Mouse (Mus musculus) heart, embryonic 14.5 days (tissue): ENCODE results near the gene Baiap2. TPM values are rescaled to one million over a fixed set of nuclear protein-coding genes. Genes with fewer than 3 reads are reported as not detected.

ENCODE experiments used
- ATAC-seq: fragments of 200-750 bp; cut with Nextera tagmentation; 2 replicates; pipeline ENCODE4 v1.8.0; 2017; ENCODE audit warnings: low read depth, moderate TSS enrichment; ENCODE audit not compliant: insufficient number of reproducible peaks, insufficient read depth, low FRiP score
- H3K27ac ChIP-seq, 2 experiments: fragments of 200-500 bp in 1 of 2; fragments of 300-500 bp in 1 of 2; sonication (generic) in 1 of 2; replicated peaks in 1 of 2; 2 replicates each; pipeline ENCODE4 v1.5.1; 2012 to 2014; ENCODE audit warnings: low read depth in 2 of 2, low read length in 2 of 2, control low read depth in 1 of 2, mild to moderate bottlenecking in 1 of 2, mixed read lengths in 1 of 2; ENCODE audit not compliant: control insufficient read depth in 1 of 2, insufficient read depth in 1 of 2
- H3K27me3 ChIP-seq: fragments of 300-500 bp; sonication (generic); 2 replicates; pipeline ENCODE4 v1.6.1; 2014; ENCODE audit warnings: mild to moderate bottlenecking, low read length, control low read depth; ENCODE audit not compliant: control insufficient read depth, insufficient read depth
- H3K36me3 ChIP-seq: fragments of 300-500 bp; sonication (generic); 2 replicates; pipeline ENCODE4 v1.6.1; 2014; ENCODE audit warnings: mild to moderate bottlenecking, control low read depth, low read length, mixed read lengths; ENCODE audit not compliant: control insufficient read depth, insufficient read depth
- H3K4me1 ChIP-seq, 2 experiments: fragments of 200-500 bp in 1 of 2; fragments of 300-500 bp in 1 of 2; sonication (generic) in 1 of 2; 2 replicates each; pipeline ENCODE4 v1.6.1; 2012 to 2014; ENCODE audit warnings: low read length in 2 of 2, control low read depth in 1 of 2, mixed read lengths in 1 of 2; ENCODE audit not compliant: control insufficient read depth in 2 of 2, insufficient read depth in 2 of 2
- H3K4me2 ChIP-seq: fragments of 300-500 bp; sonication (generic); 2 replicates; pipeline ENCODE4 v1.6.1; 2014; ENCODE audit warnings: mild to moderate bottlenecking, low read length
- H3K4me3 ChIP-seq, 2 experiments: fragments of 200-500 bp in 1 of 2; fragments of 300-500 bp in 1 of 2; sonication (generic) in 1 of 2; 2 replicates each; pipeline ENCODE4 v1.5.1; 2012 to 2014; ENCODE audit warnings: low read length in 2 of 2, mild to moderate bottlenecking in 2 of 2, control low read depth in 1 of 2, low read depth in 1 of 2, moderate library complexity in 1 of 2; ENCODE audit not compliant: control insufficient read depth in 1 of 2, insufficient read depth in 1 of 2
- H3K9ac ChIP-seq: fragments of 300-500 bp; sonication (generic); 2 replicates; pipeline ENCODE4 v1.6.1; 2014; ENCODE audit warnings: mild to moderate bottlenecking, low read length
- H3K9me3 ChIP-seq: fragments of 300-500 bp; sonication (generic); 2 replicates; pipeline ENCODE4 v1.6.1; 2016; ENCODE audit warnings: low read length, control low read depth; ENCODE audit not compliant: control insufficient read depth
- WGBS: fragments of 180-500 bp; shearing (Covaris S2); extraction: QIAGEN DNeasy Blood & Tissue Kit; methylation state at CpG from one replicate; pipeline ENCODE4 v1.1.7; 2014; 5-methylcytosine and 5-hydroxymethylcytosine counted together
- polyA plus RNA-seq: library from polyadenylated mRNA; unstranded; fragments of >200 nt; fragmentation: Nextera tagmentation; extraction: Ambion mirVana; gene quantifications from 2 replicates; pipeline ENCODE4 v1.2.1, GENCODE M21; 2014

Gene Baiap2
- polyA plus RNA-seq, 1 experiment from 2014 or later: 13.2 TPM

DNA sequence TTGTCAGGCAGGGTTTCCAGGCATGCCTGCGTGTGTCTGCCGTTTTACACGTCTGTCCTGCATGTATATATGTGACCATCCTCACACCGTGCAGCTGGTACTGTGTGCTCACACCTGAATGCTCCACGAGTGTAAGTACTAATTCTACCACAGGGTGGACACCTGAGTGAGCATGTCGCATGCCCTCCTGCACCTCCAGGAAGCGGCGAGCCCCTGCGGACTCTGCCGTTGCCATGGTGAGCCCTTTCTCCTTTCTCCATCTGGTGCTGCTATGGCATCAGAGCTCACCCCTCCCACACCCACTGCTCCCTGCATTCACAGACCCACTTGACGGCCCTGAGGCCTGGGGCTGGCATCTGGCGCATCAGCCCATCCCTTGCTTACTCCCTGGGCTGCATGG is 80.3 kb downstream of the Baiap2 start:
- no peak for ATAC-seq
- WGBS: 79% methylated on average over 12 of the region's 12 CpGs

DNA sequence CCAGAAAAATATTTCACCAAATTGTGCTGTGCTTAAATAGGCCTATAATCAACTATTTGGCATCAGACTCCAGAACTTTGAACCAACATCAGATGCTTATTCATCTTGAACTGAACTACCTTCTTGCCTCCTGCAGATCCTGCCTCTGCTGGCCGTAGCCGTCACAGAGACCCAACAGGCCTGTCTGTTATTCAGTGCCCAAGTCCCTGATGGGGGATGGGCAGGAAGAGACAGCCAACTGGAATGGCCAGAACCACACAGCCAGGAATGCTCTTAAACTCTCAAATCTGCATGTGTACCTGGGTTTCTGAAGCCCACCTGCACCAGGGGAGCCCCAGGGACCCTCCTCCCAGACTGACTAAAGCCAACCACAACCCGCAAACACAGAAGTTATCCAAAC is 84.4 kb downstream of the Baiap2 start:
- Histone ChIP-seq H3K4me3 (no peak overlapping the region), H3K4me2 (no peak overlapping the region), H3K9me3 (no peaks in the 10 kb centered on the region), H3K36me3 (no peaks in the 10 kb centered on the region), H3K9ac (no peak overlapping the region), H3K4me1 (no peaks in the 10 kb centered on the region), H3K27ac (no peak overlapping the region), H3K27me3 (no peaks in the 10 kb centered on the region; the same call in 1 of the 2 replicates)
- ATAC-seq: no peak
- WGBS: 82% methylated on average over 3 of the region's 3 CpGs

More for the DNA sequence above, 80.3 kb downstream of the Baiap2 start:
- Histone ChIP-seq H3K9me3 (no peaks in the 10 kb centered on the region), H3K4me1 (peaks cover 0 to under 1% of the 10 kb centered on the region in 2 experiments; a peak in 1 of 4 replicates), H3K27ac (no peak overlapping the region), H3K27me3 (no peaks in the 10 kb centered on the region; the same call in 1 of the 2 replicates), H3K4me3 (no peak overlapping the region), H3K9ac (no peak overlapping the region), H3K4me2 (no peak overlapping the region), H3K36me3 (no peaks in the 10 kb centered on the region)

DNA sequence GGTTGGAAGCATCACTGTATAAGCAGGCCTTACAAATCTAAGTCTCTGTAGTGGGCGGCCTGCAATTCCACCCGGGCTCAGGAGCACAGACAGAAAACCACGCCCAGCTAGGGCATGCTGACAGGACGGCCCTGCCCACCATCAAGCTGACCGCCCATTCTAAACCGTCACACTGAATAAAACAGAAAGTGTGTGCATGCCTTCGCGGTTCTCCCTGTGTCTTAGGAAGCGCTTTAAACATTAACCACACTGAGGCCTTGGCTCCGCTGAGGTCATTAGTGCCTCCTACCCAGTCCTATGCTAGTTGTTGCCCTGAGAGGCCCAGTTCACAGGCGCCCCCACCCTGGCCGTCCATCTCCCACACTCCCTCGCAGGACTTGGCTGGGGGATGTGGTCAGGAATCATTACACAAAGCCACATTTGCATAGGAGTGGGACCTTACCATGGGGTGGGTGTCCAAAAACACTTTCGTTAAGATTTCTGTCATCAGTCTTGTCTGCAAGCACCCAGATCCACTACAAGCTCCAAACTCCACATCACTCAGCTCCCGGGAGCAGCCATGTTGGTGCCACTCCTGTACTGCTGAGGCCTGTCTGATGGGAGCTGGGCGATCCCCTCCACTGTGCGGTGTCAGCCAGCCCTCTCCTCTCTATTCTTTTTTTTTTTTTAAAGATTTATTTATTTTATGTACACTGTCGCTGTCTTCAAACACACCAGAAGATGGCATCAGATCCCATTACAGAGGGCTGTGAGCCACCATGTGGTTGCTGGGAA is 85.9 kb downstream of the Baiap2 start:
- Histone ChIP-seq H3K9me3 (no peaks in the 10 kb centered on the region), H3K36me3 (no peaks in the 10 kb centered on the region), H3K27ac (no peak overlapping the region), H3K4me2 (no peak overlapping the region), H3K9ac (no peak overlapping the region), H3K27me3 (no peaks in the 10 kb centered on the region; the same call in 1 of the 2 replicates), H3K4me1 (no peaks in the 10 kb centered on the region; a peak in 1 of 4 replicates), H3K4me3 (no peak overlapping the region)
- ATAC-seq: no peak
- WGBS: 77% methylated on average over 18 of the region's 18 CpGs

GRCm38 (mm10) chr11:120029431-120030144 is 87.0 kb downstream of the Baiap2 start:
- H3K4me1 ChIP-seq: no peaks in the 10 kb centered on the region; a peak in 1 of 4 replicates
- H3K27ac ChIP-seq: no peak overlapping the region
- no peak overlapping the region for H3K4me2 ChIP-seq
- WGBS: 43% methylated on average over 9 of the region's 9 CpGs
- no peak for ATAC-seq
- no peak overlapping the region for H3K9ac ChIP-seq
- H3K4me3 ChIP-seq: no peak overlapping the region
- no peaks in the 10 kb centered on the region for H3K9me3 ChIP-seq
- H3K36me3 ChIP-seq: no peaks in the 10 kb centered on the region
- no peaks in the 10 kb centered on the region; the same call in 1 of the 2 replicates for H3K27me3 ChIP-seq

GRCm38 (mm10) chr11:120030145-120030901 is 87.8 kb downstream of the Baiap2 start:
- ATAC-seq: peak; percentile 6; the same call in 1 of the 2 replicates
- no peak overlapping the region for H3K4me3 ChIP-seq
- no peaks in the 10 kb centered on the region for H3K27me3 ChIP-seq
- H3K36me3 ChIP-seq: no peaks in the 10 kb centered on the region
- WGBS: 37% methylated on average over 10 of the region's 10 CpGs
- no peak overlapping the region for H3K9ac ChIP-seq
- H3K4me1 ChIP-seq: no peaks in the 10 kb centered on the region; a peak in 1 of 4 replicates
- no peaks in the 10 kb centered on the region for H3K9me3 ChIP-seq
- H3K4me2 ChIP-seq: no peak overlapping the region
- no peak overlapping the region for H3K27ac ChIP-seq

DNA sequence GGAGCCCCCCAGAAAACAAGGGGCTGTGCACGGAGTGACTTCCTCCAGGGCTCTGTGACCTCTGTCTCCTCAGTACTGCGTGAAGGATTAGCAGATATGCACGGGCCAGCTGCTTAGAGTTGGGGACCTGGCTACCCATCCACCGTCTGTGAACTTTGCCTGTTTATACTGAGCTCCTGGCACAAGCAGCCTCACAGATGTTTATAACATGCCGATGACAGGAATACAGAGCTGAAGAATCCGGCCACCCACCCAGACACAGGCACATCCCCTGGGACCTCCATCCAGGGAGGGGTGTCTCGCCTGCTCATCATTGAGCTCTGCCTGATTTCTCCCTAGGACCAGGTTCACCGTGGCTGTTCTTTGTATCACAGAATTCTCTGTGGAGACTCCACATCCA is 89.5 kb downstream of the Baiap2 start:
- H3K9me3 ChIP-seq: 0 out of 2 replicates have a peak, but pooled peaks cover 5% of the 10 kb centered on the region
- no peaks in the 10 kb centered on the region for H3K27me3 ChIP-seq
- no peak overlapping the region for H3K4me2 ChIP-seq
- WGBS: 55% methylated on average over 8 of the region's 8 CpGs
- no peak overlapping the region for H3K27ac ChIP-seq
- no peaks in the 10 kb centered on the region for H3K36me3 ChIP-seq
- H3K4me1 ChIP-seq: no peaks in the 10 kb centered on the region; a peak in 1 of 4 replicates
- ATAC-seq: no peak
- H3K4me3 ChIP-seq: no peak overlapping the region
- H3K9ac ChIP-seq: no peak overlapping the region

DNA sequence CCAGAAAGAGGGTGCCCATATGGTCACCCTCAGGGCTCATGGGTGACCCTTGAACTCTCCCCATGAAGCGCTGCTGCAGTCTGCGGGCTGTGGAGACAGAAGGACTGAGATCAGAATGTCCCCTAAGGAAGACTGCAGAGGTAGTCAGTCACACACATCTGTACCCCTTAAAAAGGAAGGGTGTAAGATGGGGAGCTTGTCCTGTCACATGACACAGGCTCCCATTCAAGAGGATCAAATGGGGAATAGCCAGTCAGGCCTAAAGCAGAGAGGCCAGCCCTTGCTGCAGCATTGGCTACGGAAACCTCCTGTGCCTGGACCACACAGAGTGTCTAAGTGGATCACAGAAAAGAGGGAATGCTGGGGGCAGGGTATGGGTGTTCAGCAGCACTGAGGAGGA is 90.9 kb downstream of the Baiap2 start:
- ATAC-seq: no peak
- 0 out of 2 replicates have a peak, but pooled peaks cover 5% of the 10 kb centered on the region for H3K9me3 ChIP-seq
- no peaks in the 10 kb centered on the region for H3K36me3 ChIP-seq
- no peaks in the 10 kb centered on the region for H3K27me3 ChIP-seq
- H3K27ac ChIP-seq: no peak overlapping the region
- H3K4me3 ChIP-seq: no peak overlapping the region
- WGBS: 84% methylated on average over 3 of the region's 3 CpGs
- H3K4me1 ChIP-seq: no peaks in the 10 kb centered on the region; a peak in 1 of 4 replicates
- no peak overlapping the region for H3K9ac ChIP-seq
- no peak overlapping the region for H3K4me2 ChIP-seq
